In the genomic region with DNA sequence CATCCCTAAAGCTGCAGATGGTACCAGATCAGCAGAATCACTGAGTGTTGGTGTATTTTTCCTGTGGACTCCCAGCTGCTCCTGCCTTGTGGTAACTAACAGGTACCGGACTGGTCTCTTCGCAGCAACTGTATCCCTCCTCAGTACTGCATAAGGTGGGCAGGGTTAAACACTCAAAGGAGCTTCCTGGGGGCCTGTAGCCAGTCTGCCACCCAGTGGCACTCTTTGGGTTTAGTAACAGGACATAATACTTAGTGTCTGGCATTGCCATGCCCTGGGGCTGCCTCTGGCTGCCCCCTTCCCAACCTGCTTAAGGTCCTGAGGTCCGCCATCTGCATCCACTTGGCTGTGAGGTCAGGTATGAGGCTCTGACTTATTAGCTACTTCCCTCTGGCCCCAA, we compare ENCODE assay signal across 16 mouse cellular contexts.
DNase-seq lines count a peak whose midpoint lies in the region; ATAC-seq and TF ChIP-seq lines count a peak whose summit lies in the region.
"Had no signal": no experiment of that assay in that cellular context is flagged by ENCODE, and none has a peak within 500 bp of the region (broad histone marks: within the 10 kb centered on the region; RNA-seq: fewer than 3 reads in every experiment).

No protein-coding gene starts in this region.

- H3K4me2 ChIP-seq in hindbrain, postnatal 0 days (ENCODE audit: low read depth, low read length): no peak overlapping the region
- no peak overlapping the region for H3K4me2 ChIP-seq in hindbrain, embryonic 13.5 days
- H3K4me2 ChIP-seq: embryonic facial prominence, embryonic 15.5 days; heart, embryonic 15.5 days; liver, embryonic 13.5 days had no signal

- TF ChIP-seq CTCF in hindbrain, postnatal 0 days (IDR thresholded peaks at IDR 0.05; ENCODE audit: low read depth): peak; percentile 64

- 85% methylated on average over 3 of the region's 3 CpGs for WGBS in hindbrain, postnatal 0 days
- 87% methylated on average over 3 of the region's 3 CpGs for WGBS in hindbrain, embryonic 13.5 days

- H3K4me1 ChIP-seq in hindbrain, postnatal 0 days (ENCODE audit: insufficient read depth, low read length): no peaks in the 10 kb centered on the region
- peaks cover 29% of the 10 kb centered on the region for H3K4me1 ChIP-seq in hindbrain, embryonic 13.5 days (replicated peaks)
- H3K4me1 ChIP-seq: embryonic facial prominence, embryonic 15.5 days; heart, embryonic 15.5 days; liver, embryonic 13.5 days had no signal

- DNase-seq in hindbrain, postnatal 0 days (ENCODE audit: low spot score): peak; percentile 61
- peak; percentile 48 for DNase-seq in retina, postnatal 1 day
- DNase-seq in retina, embryonic 14.5 days (ENCODE audit: low spot score): no peak
- DNase-seq in thymus, adult 18-20 months: peak; percentile 20 to 23
- DNase-seq in ovary, adult 18-20 months (ENCODE audit: low spot score): no peak
- no peak for DNase-seq in B cell, adult 2 months
- DNase-seq: adrenal gland, postnatal 25 days; gastrocnemius, adult 2 months; heart, adult 18-20 months; kidney, adult 11 months; liver, embryonic 13.5 days; lung, postnatal 10 days; right cerebral cortex, postnatal 4 days had no signal

- H3K9me3 ChIP-seq in hindbrain, postnatal 0 days (ENCODE audit: low read length): no peaks in the 10 kb centered on the region
- H3K9me3 ChIP-seq in hindbrain, embryonic 13.5 days: no peaks in the 10 kb centered on the region
- H3K9me3 ChIP-seq: embryonic facial prominence, embryonic 15.5 days; heart, embryonic 15.5 days; liver, embryonic 13.5 days had no signal

- peak; percentile 24; the same call in 1 of the 2 replicates for ATAC-seq in hindbrain, postnatal 0 days
- ATAC-seq in hindbrain, embryonic 13.5 days (ENCODE audit: low FRiP score): no peak

- H3K9ac ChIP-seq in hindbrain, postnatal 0 days (replicated peaks; ENCODE audit: low read length): no peak overlapping the region
- no peak overlapping the region for H3K9ac ChIP-seq in hindbrain, embryonic 13.5 days
- H3K9ac ChIP-seq: embryonic facial prominence, embryonic 15.5 days; heart, embryonic 15.5 days; liver, embryonic 13.5 days had no signal

- H3K36me3 ChIP-seq in hindbrain, postnatal 0 days (ENCODE audit: insufficient read depth, low read length): no peaks in the 10 kb centered on the region
- no peaks in the 10 kb centered on the region for H3K36me3 ChIP-seq in hindbrain, embryonic 13.5 days
- H3K36me3 ChIP-seq: embryonic facial prominence, embryonic 15.5 days; heart, embryonic 15.5 days; liver, embryonic 13.5 days had no signal

- no peak overlapping the region for H3K27ac ChIP-seq in hindbrain, postnatal 0 days
- no peak overlapping the region for H3K27ac ChIP-seq in hindbrain, embryonic 13.5 days
- H3K27ac ChIP-seq: embryonic facial prominence, embryonic 15.5 days; gastrocnemius, adult 2 months; heart, embryonic 15.5 days; liver, embryonic 13.5 days had no signal

- H3K27me3 ChIP-seq in hindbrain, postnatal 0 days (ENCODE audit: insufficient read depth, low read length): no peaks in the 10 kb centered on the region
- peaks cover 3% of the 10 kb centered on the region; the same call in 1 of the 2 replicates for H3K27me3 ChIP-seq in hindbrain, embryonic 13.5 days
- H3K27me3 ChIP-seq: embryonic facial prominence, embryonic 15.5 days; heart, embryonic 15.5 days; liver, embryonic 13.5 days had no signal

- no peak overlapping the region for H3K4me3 ChIP-seq in hindbrain, postnatal 0 days (ENCODE audit: low read length)
- no peak overlapping the region for H3K4me3 ChIP-seq in hindbrain, embryonic 13.5 days
- H3K4me3 ChIP-seq: embryonic facial prominence, embryonic 15.5 days; gastrocnemius, adult 2 months; heart, embryonic 15.5 days; liver, embryonic 13.5 days had no signal

Comparison
In these comparisons a context has a peak if more than half of its experiments do, and no peak if none do; other contexts are left out.
1. DNase-seq: peak in hindbrain, postnatal 0 days (single experiment), retina, postnatal 1 day (single experiment) and thymus, adult 18-20 months (2 of 2); none in retina, embryonic 14.5 days (single experiment), ovary, adult 18-20 months (single experiment) and B cell, adult 2 months (0 of 2).